Mouse (Mus musculus) liver, adult 2 months (tissue): ENCODE data around the gene Casc1. TPM values are rescaled to one million over a fixed set of nuclear protein-coding genes. Genes with fewer than 3 reads are reported as not detected.
A peak's percentile ranks its signal among the peaks of the same experiment; 100 is the strongest.

Source experiments
- DNase-seq: peaks from one replicate; pipeline ENCODE4 v3.0.0-alpha.2; 2011; ENCODE audit warnings: low read depth, low spot score; ENCODE audit errors: extremely low read depth
- H3K27ac ChIP-seq: fragments of 200-500 bp; replicated peaks from 2 replicates; pipeline ENCODE4 v1.5.1; 2012; ENCODE audit warnings: low read depth, mild to moderate bottlenecking, control low read depth, inconsistent platforms, low read length; ENCODE audit not compliant: insufficient read depth
- H3K27me3 ChIP-seq: fragments of 200-500 bp; 2 replicates; pipeline ENCODE4 v1.6.1; 2012; ENCODE audit warnings: mild to moderate bottlenecking, moderate library complexity, low read length, inconsistent platforms; ENCODE audit not compliant: control insufficient read depth, insufficient read depth
- H3K36me3 ChIP-seq: fragments of 200-500 bp; 2 replicates; pipeline ENCODE4 v1.6.1; 2012; ENCODE audit warnings: low read length, inconsistent platforms; ENCODE audit not compliant: control insufficient read depth, insufficient read depth
- H3K4me1 ChIP-seq: fragments of 200-500 bp; 2 replicates; pipeline ENCODE4 v1.6.1; 2011; ENCODE audit warnings: low read length; ENCODE audit not compliant: control insufficient read depth, insufficient read depth
- H3K4me3 ChIP-seq: fragments of 200-500 bp; 2 replicates; pipeline ENCODE4 v1.5.1; 2011; ENCODE audit warnings: low read depth, mild to moderate bottlenecking, control low read depth, low read length, moderate library complexity; ENCODE audit not compliant: insufficient read depth
- H3K79me2 ChIP-seq: fragments of 200-500 bp; 2 replicates; pipeline ENCODE4 v1.6.1; 2012; ENCODE audit warnings: inconsistent platforms, mild to moderate bottlenecking, low read length, moderate library complexity; ENCODE audit not compliant: control insufficient read depth, insufficient read depth
- H3K9ac ChIP-seq: fragments of 200-500 bp; 2 replicates; pipeline ENCODE4 v1.6.1; 2012; ENCODE audit warnings: low read depth, mild to moderate bottlenecking, control low read depth, inconsistent platforms, low read length
- CTCF ChIP-seq: fragments of 200-500 bp; IDR thresholded peaks from 2 replicates; pipeline ENCODE4 v1.5.1; 2011; ENCODE audit warnings: low read depth, low read length, control low read depth
- POLR2A ChIP-seq: fragments of 200-500 bp; IDR thresholded peaks from 2 replicates; pipeline ENCODE4 v1.6.1; 2011; ENCODE audit warnings: low read length, control low read depth; ENCODE audit not compliant: insufficient read depth; ENCODE audit errors: extremely low read depth
- WGBS: fragments of 180-500 bp; shearing (Covaris S2); methylation state at CpG from one replicate; pipeline ENCODE4 v1.1.7; 2018; 5-methylcytosine and 5-hydroxymethylcytosine counted together
- polyA plus RNA-seq: library from polyadenylated mRNA; depleted of rRNA; stranded (reverse); fragments of >200 nt; gene quantifications from 2 replicates; pipeline ENCODE4 v1.2.3, GENCODE M21; 2012
- total RNA-seq: library from RNA; depleted of rRNA; stranded (reverse); fragments of >200 nt; gene quantifications from 2 replicates; pipeline ENCODE4 v1.2.3, GENCODE M21; 2014

The Casc1 gene
- total and polyA plus RNA-seq, 2 experiments: 0.18 TPM; not detected in 1

GRCm38 (mm10) chr6:145235367-145235766 is 24.6 kb upstream of the Casc1 start:
- Histone ChIP-seq H3K4me1 (peaks cover 3% of the 10 kb centered on the region; the same call in 1 of the 2 replicates), H3K36me3 (peaks cover 13% of the 10 kb centered on the region), H3K9ac (no peak overlapping the region), H3K27ac (no peak overlapping the region), H3K27me3 (no peaks in the 10 kb centered on the region), H3K4me3 (no peak overlapping the region), H3K79me2 (peaks cover 5% of the 10 kb centered on the region; the same call in 1 of the 2 replicates)
- no peak for TF ChIP-seq POLR2A
- TF ChIP-seq CTCF: no peak
- no peak for DNase-seq
- 83% methylated on average over 6 of the region's 6 CpGs for WGBS

DNA sequence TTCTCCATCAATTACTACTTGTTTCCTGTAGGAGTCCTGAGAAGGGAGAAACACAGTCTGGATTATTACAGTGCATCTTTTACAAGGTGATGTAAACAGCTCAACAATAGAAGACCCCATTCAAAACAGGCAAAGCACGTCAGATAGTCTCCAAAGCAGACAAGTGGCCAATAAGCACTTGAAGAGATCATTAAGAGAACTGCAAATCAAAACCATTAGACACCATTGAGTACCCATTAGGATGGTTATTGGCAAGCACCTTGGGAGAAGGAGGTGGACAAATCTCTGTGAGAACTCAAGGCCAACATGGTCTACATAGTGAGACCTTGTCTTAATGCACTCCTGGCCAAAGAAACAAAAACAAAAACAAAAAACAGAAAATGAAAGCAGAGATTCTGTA is 23.6 kb upstream of the Casc1 start:
- 93% methylated on average over 1 of the region's 1 CpGs for WGBS
- no peak for TF ChIP-seq CTCF
- no peak for TF ChIP-seq POLR2A
- H3K9ac ChIP-seq: no peak overlapping the region

DNA sequence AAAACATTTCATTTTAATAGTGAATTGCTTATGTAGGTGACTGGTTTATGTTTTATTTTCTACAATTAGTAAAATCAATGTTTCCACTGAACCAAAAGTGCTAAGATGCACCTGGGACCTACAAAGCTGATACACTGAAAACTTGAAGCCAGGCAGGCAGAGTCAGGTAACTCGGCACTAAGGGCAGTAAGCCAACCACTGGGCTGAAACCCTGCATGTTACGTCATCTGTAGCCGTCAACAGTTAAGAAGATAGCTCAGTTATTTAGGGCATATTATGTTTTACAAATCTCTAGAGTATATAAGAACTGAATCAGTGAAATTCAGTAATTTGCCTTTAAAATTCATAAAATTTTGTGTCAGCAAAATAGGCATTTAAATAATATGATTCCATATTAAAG is 15.5 kb upstream of the Casc1 start:
- no peak overlapping the region for H3K9ac ChIP-seq
- peak; percentile 66 for DNase-seq
- no peak overlapping the region for H3K27ac ChIP-seq
- TF ChIP-seq POLR2A (no peak), CTCF (no peak)
- WGBS: 28% methylated on average over 3 of the region's 3 CpGs
- no peaks in the 10 kb centered on the region for H3K4me1 ChIP-seq
- no peaks in the 10 kb centered on the region for H3K27me3 ChIP-seq
- H3K36me3 ChIP-seq: peaks cover 20% of the 10 kb centered on the region
- no peaks in the 10 kb centered on the region for H3K79me2 ChIP-seq
- no peak overlapping the region for H3K4me3 ChIP-seq

More for the DNA sequence above, 23.6 kb upstream of the Casc1 start:
- Histone ChIP-seq H3K4me3 (no peak overlapping the region), H3K36me3 (peaks cover 12% of the 10 kb centered on the region), H3K79me2 (peaks cover 3% of the 10 kb centered on the region; the same call in 1 of the 2 replicates), H3K27me3 (no peaks in the 10 kb centered on the region), H3K27ac (no peak overlapping the region), H3K4me1 (peaks cover 3% of the 10 kb centered on the region; the same call in 1 of the 2 replicates)
- DNase-seq: no peak

DNA sequence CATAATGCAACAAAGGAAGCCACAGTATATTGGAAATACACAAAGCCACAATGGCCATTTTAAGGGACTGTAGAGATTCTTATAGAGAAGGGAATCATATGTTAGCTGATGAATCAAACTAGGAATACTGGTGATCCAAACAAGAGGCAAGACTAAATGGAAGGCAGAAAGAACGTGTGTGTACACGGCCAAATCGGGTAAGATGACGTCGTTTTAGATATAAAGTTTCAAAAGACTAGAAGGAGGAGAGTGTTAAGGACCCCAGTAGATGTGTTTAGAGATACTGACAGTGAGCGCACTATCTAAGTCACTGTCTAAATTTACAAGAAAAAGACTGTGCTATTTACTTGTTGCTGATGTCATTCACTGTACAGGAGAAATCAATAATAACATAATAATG is 13.4 kb upstream of the Casc1 start:
- WGBS: 92% methylated on average over 6 of the region's 6 CpGs
- no peak overlapping the region for H3K9ac ChIP-seq
- TF ChIP-seq CTCF: no peak
- H3K4me3 ChIP-seq: no peak overlapping the region
- no peaks in the 10 kb centered on the region for H3K79me2 ChIP-seq
- H3K4me1 ChIP-seq: no peaks in the 10 kb centered on the region
- no peak overlapping the region for H3K27ac ChIP-seq
- peaks cover 26% of the 10 kb centered on the region for H3K36me3 ChIP-seq
- no peaks in the 10 kb centered on the region for H3K27me3 ChIP-seq
- DNase-seq: no peak

DNA sequence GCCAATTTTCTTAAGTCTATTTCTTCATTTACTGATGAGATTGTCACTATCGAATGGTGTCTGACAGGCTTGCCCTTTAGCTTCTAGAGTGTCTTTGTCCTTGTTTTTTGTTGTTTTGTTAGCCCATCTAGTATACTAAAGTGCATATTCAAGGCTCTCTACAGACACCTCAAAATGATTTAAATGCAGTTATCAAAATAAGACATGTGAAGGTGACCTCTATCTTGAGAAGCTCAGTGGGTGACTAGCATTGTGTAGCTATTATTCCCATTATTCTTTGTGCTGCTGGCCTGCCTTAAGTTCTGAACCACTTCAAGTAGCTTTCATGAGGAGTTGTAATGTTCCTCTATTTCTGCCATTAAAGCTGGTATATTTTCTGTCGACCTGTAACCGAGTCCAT is 5.0 kb upstream of the Casc1 start:
- peaks cover 9% of the 10 kb centered on the region for H3K4me1 ChIP-seq
- no peaks in the 10 kb centered on the region for H3K27me3 ChIP-seq
- no peak overlapping the region for H3K27ac ChIP-seq
- H3K4me3 ChIP-seq: no peak overlapping the region
- peaks cover 3% of the 10 kb centered on the region; the same call in 1 of the 2 replicates for H3K79me2 ChIP-seq
- peaks cover 20% of the 10 kb centered on the region for H3K36me3 ChIP-seq
- no peak for DNase-seq
- 87% methylated on average over 3 of the region's 3 CpGs for WGBS
- TF ChIP-seq POLR2A: no peak
- no peak for TF ChIP-seq CTCF
- H3K9ac ChIP-seq: no peak overlapping the region

DNA sequence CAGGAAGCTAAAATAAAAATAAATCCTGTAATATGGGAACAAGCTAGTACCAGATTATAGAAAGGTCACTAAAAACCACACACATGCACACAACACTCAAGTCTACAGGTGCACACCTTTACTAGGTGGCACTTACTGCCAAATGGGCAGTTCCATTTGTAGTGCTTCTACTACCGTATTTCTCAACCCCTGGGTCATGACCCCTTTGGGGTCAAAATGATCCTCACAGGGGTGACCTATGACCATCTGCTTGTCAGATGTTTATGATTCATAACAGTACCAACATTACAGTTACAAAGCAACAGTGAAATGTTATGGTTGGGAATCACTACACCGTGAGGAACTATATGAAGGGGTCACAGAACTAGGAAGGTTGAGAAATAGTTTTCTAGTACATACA is 3.1 kb upstream of the Casc1 start:
- WGBS: 38% methylated on average over 2 of the region's 2 CpGs
- Histone ChIP-seq H3K27me3 (no peaks in the 10 kb centered on the region), H3K4me3 (no peak overlapping the region), H3K4me1 (peaks cover 11% of the 10 kb centered on the region), H3K79me2 (peaks cover 3% of the 10 kb centered on the region; the same call in 1 of the 2 replicates), H3K9ac (no peak overlapping the region), H3K36me3 (peaks cover 13% of the 10 kb centered on the region), H3K27ac (no peak overlapping the region)
- TF ChIP-seq CTCF (no peak), POLR2A (no peak)
- peak; percentile 77 for DNase-seq
